In genomic region chr12:28237041-28237440, GRCm38 (mm10) we compare ENCODE assay signal across 14 mouse cellular contexts.
"Had no signal": no experiment of that assay in that cellular context is flagged by ENCODE, and none has a peak within 500 bp of the region (broad histone marks: within the 10 kb centered on the region; RNA-seq: fewer than 3 reads in every experiment).

No protein-coding gene starts in this region.

- H3K4me3 ChIP-seq: left cerebral cortex, adult 2 months; limb, embryonic 15.5 days; liver, embryonic 12.5 days; lung, embryonic 15.5 days; midbrain, embryonic 13.5 days; stomach, embryonic 15.5 days had no signal

- H3K9me3 ChIP-seq: limb, embryonic 15.5 days; liver, embryonic 12.5 days; lung, embryonic 15.5 days; midbrain, embryonic 13.5 days; stomach, embryonic 15.5 days had no signal

- DNase-seq: kidney, adult 8-10 months; kidney, postnatal 25 days; lung, postnatal 14 days; right cerebral cortex, postnatal 14 days; thymus, adult 2 months; thymus, postnatal 25 days had no signal

- H3K4me1 ChIP-seq: limb, embryonic 15.5 days; liver, embryonic 12.5 days; lung, embryonic 15.5 days; megakaryocyte, embryonic 14.5 days; midbrain, embryonic 13.5 days; stomach, embryonic 15.5 days had no signal

- H3K27ac ChIP-seq: limb, embryonic 15.5 days; liver, embryonic 12.5 days; lung, embryonic 15.5 days; macrophage; midbrain, embryonic 13.5 days; stomach, embryonic 15.5 days had no signal

- H3K27me3 ChIP-seq: limb, embryonic 15.5 days; liver, embryonic 12.5 days; lung, embryonic 15.5 days; megakaryocyte, embryonic 14.5 days; midbrain, embryonic 13.5 days; stomach, embryonic 15.5 days had no signal

- ATAC-seq: liver, embryonic 12.5 days; midbrain, embryonic 13.5 days had no signal

- H3K36me3 ChIP-seq: limb, embryonic 15.5 days; liver, embryonic 12.5 days; lung, embryonic 15.5 days; midbrain, embryonic 13.5 days; stomach, embryonic 15.5 days had no signal
